Mouse (Mus musculus): Measurements from ENCODE around the gene Gm13287. TPM values are rescaled to one million over a fixed set of nuclear protein-coding genes. Genes with fewer than 3 reads are reported as not detected.
"Not testable (repeated sequence)": the region's sequence is repeated elsewhere in the genome, so short reads cannot be mapped to it uniquely, and the experiment has no call there.

Gene Gm13287
- total and polyA plus RNA-seq, 3 experiments, result not detected

GRCm38 (mm10) chr4:88805761-88806160 is 2.7 kb downstream of the Gm13287 start:
- Histone ChIP-seq H3K27me3 (replicated peaks) (peaks cover 36% of the 10 kb centered on the region), H3K4me3 (replicated peaks in 1 of 3; ENCODE audit: low read depth in 2 of 3, low read length in 2 of 3, poor library complexity in 1 of 3) (peak overlapping the region in 1 of 3 experiments; percentile 25)
- DNase-seq (ENCODE audit: extremely low read depth), result not testable (repeated sequence)

GRCm38 (mm10) chr4:88815928-88816327 is 12.9 kb downstream of the Gm13287 start, which contains the start of gene Ifna7:
Gene Ifna7 (plus strand): TSS chr4:88816228.
- TF ChIP-seq POLR2A (IDR thresholded peaks at IDR 0.05; ENCODE audit: low read depth, low read length) (no peak), KAT2A (IDR thresholded peaks at IDR 0.05; ENCODE audit: insufficient replicate concordance, low read length) (no peak), USF1 (IDR thresholded peaks at IDR 0.05; ENCODE audit: low read depth, low read length) (no peak), ZNF384 (IDR thresholded peaks at IDR 0.05; ENCODE audit: low read depth, low read length) (no peak), POLR2AphosphoS2 (IDR thresholded peaks at IDR 0.05; ENCODE audit: low read depth, low read length) (no peak), ZKSCAN1 (IDR thresholded peaks at IDR 0.05; ENCODE audit: borderline replicate concordance, low read depth, low read length) (no peak), RAD21 (IDR thresholded peaks at IDR 0.05; ENCODE audit: low read depth, low read length) (no peak), CHD2 (IDR thresholded peaks at IDR 0.05; ENCODE audit: low read length) (no peak), ELF1 (IDR thresholded peaks at IDR 0.05; ENCODE audit: low read depth, low read length) (no peak), JUN (IDR thresholded peaks at IDR 0.05; ENCODE audit: insufficient read depth, low read depth, low read length) (no peak), MXI1 (IDR thresholded peaks at IDR 0.05; ENCODE audit: low read depth, low read length) (no peak), ETS1 (conservative IDR thresholded peaks at IDR 0.05; ENCODE audit: low read depth, low read length) (no peak), UBTF (IDR thresholded peaks at IDR 0.05; ENCODE audit: low read depth, low read length) (no peak), CHD1 (IDR thresholded peaks at IDR 0.05; ENCODE audit: low read depth, low read length) (no peak), MAZ (IDR thresholded peaks at IDR 0.05; ENCODE audit: low read depth, low read length) (no peak), EP300 (IDR thresholded peaks at IDR 0.05; ENCODE audit: low read length) (no peak)
- Histone ChIP-seq H3K4me1 (ENCODE audit: control insufficient read depth in 1 of 2, insufficient read depth in 2 of 2) (no peaks in the 10 kb centered on the region), H3K4me2 (ENCODE audit: insufficient read depth, low read depth, poor library complexity, severe bottlenecking) (no peak within 1 kb of the TSS), H3K9ac (ENCODE audit: insufficient read depth, low read depth) (no peak within 1 kb of the TSS), H3K27me3 (replicated peaks) (peaks cover 46% of the 10 kb centered on the region), H3K9me3 (replicated peaks; ENCODE audit: low read length) (peaks cover 10% of the 10 kb centered on the region), H3K79me2 (replicated peaks; ENCODE audit: control insufficient read depth, extremely low read depth, insufficient read depth, poor library complexity, severe bottlenecking) (no peaks in the 10 kb centered on the region), H3K36me3 (replicated peaks in 1 of 2; ENCODE audit: control insufficient read depth in 1 of 2, insufficient read depth in 1 of 2, low read length in 1 of 2) (no peaks in the 10 kb centered on the region), H3K4me3 (replicated peaks in 1 of 3; ENCODE audit: low read depth in 2 of 3, low read length in 2 of 3, poor library complexity in 1 of 3) (no peak within 1 kb of the TSS), H3K27ac (ENCODE audit: insufficient read depth, low read depth) (no peak within 1 kb of the TSS)
- DNase-seq (ENCODE audit: extremely low read depth), result no peak
- dilution Hi-C loops (cut with MboI; ENCODE audit: extremely low pct_ligation_motif_present, extremely low pct_unique_long_range_greater_than_20kb, low sequenced_read_pairs), result no loop called here
- in situ Hi-C loops (cut with MboI; ENCODE audit: low pct_ligation_motif_present, low pct_unique_long_range_greater_than_20kb, low sequenced_read_pairs), result no loop called here

More at GRCm38 (mm10) chr4:88805761-88806160, 2.7 kb downstream of the Gm13287 start:
- H3K36me3 ChIP-seq (replicated peaks in 1 of 2; ENCODE audit: control insufficient read depth in 1 of 2, insufficient read depth in 1 of 2, low read length in 1 of 2); H3K9me3 ChIP-seq (replicated peaks; ENCODE audit: low read length); H3K9ac ChIP-seq (ENCODE audit: insufficient read depth, low read depth); in situ Hi-C loops (cut with MboI; ENCODE audit: low pct_ligation_motif_present, low pct_unique_long_range_greater_than_20kb, low sequenced_read_pairs); H3K4me1 ChIP-seq (ENCODE audit: control insufficient read depth in 1 of 2, insufficient read depth in 2 of 2); dilution Hi-C loops (cut with MboI; ENCODE audit: extremely low pct_ligation_motif_present, extremely low pct_unique_long_range_greater_than_20kb, low sequenced_read_pairs); H3K27ac ChIP-seq (ENCODE audit: insufficient read depth, low read depth); H3K79me2 ChIP-seq (replicated peaks; ENCODE audit: control insufficient read depth, extremely low read depth, insufficient read depth, poor library complexity, severe bottlenecking); H3K4me2 ChIP-seq (ENCODE audit: insufficient read depth, low read depth, poor library complexity, severe bottlenecking): not testable (repeated sequence)
